Mouse (Mus musculus) layer of hippocampus, postnatal 25 days (tissue): Measurements from ENCODE around the gene Nek4. TPM values are rescaled to one million over a fixed set of nuclear protein-coding genes. Genes with fewer than 3 reads are reported as not detected.

Source experiments
- DNase-seq, 2 experiments: peaks; one replicate each; pipeline ENCODE4 v3.0.0; 2022; ENCODE audit warnings: mixed read lengths in 2 of 2, low spot score in 1 of 2; ENCODE audit errors: extremely low spot score in 1 of 2
- total RNA-seq, 2 experiments: library from RNA; stranded (reverse); gene quantifications; 2 replicates each; pipeline ENCODE4 v1.2.3; 2021

Nek4 gene
- 10 to 100 TPM; 16.9 to 17.0 TPM for total RNA-seq

- DNase-seq = peak; percentile 87 to 89
These were observed at the start of gene Nek4 for GRCm38 (mm10) chr14:30951154-30951825. Nek4 (plus strand) TSS chr14:30951377.

- DNase-seq = no peak
These were observed 48.5 kb upstream of the Nek4 start for GRCm38 (mm10) chr14:30902628-30903027.

- no peak for DNase-seq
These were observed 48.1 kb upstream of the Nek4 start for GRCm38 (mm10) chr14:30903036-30903435.

GRCm38 (mm10) chr14:30904307-30904706 lies 46.9 kb upstream of the Nek4 start:
- DNase-seq = no peak

GRCm38 (mm10) chr14:30906001-30906400 lies 45.2 kb upstream of the Nek4 start:
- no peak for DNase-seq

- DNase-seq = no peak
These were observed 43.3 kb upstream of the Nek4 start for GRCm38 (mm10) chr14:30907814-30908265.

GRCm38 (mm10) chr14:30911141-30911540 lies 40.0 kb upstream of the Nek4 start:
- DNase-seq = no peak

GRCm38 (mm10) chr14:30912641-30913040 lies 38.5 kb upstream of the Nek4 start:
- DNase-seq = no peak

- no peak for DNase-seq
These were observed 37.8 kb upstream of the Nek4 start for GRCm38 (mm10) chr14:30913404-30913803.

GRCm38 (mm10) chr14:30916516-30916915 lies 34.7 kb upstream of the Nek4 start:
- DNase-seq = no peak

GRCm38 (mm10) chr14:30922053-30922670 lies 29.0 kb upstream of the Nek4 start:
- DNase-seq = no peak

GRCm38 (mm10) chr14:30923375-30924105 lies 27.6 kb upstream of the Nek4 start, which contains the start of gene Itih3:
Itih3 (minus strand) TSS chr14:30923760.
- peak in 1 of 2 experiments; percentile 8 for DNase-seq

GRCm38 (mm10) chr14:30925492-30925891 lies 25.7 kb upstream of the Nek4 start:
- no peak for DNase-seq

- DNase-seq = no peak
These were observed 20.8 kb upstream of the Nek4 start for GRCm38 (mm10) chr14:30930386-30930785.

- no peak for DNase-seq
These were observed 17.8 kb upstream of the Nek4 start for GRCm38 (mm10) chr14:30933351-30933750.

- DNase-seq = no peak
These were observed 8.9 kb upstream of the Nek4 start for GRCm38 (mm10) chr14:30942254-30942653.

- no peak for DNase-seq
These were observed 8.1 kb upstream of the Nek4 start, which contains the start of gene Itih1 for GRCm38 (mm10) chr14:30943038-30943437. Itih1 (minus strand) TSS chr14:30943289.

GRCm38 (mm10) chr14:30943860-30944674 lies 7.1 kb upstream of the Nek4 start:
- peak; percentile 52 to 85 for DNase-seq

- DNase-seq = no peak
These were observed 6.4 kb upstream of the Nek4 start for GRCm38 (mm10) chr14:30944745-30945144.

- DNase-seq = no peak
These were observed 1.2 kb upstream of the Nek4 start for GRCm38 (mm10) chr14:30949986-30950385.
